Mouse (Mus musculus): ENCODE measurements around the gene Lsm12. TPM values are rescaled to one million over a fixed set of nuclear protein-coding genes. Genes with fewer than 3 reads are reported as not detected.

Lsm12 gene
- polyA plus RNA-seq, 2 experiments, result 15.4 to 51.4 TPM

DNA sequence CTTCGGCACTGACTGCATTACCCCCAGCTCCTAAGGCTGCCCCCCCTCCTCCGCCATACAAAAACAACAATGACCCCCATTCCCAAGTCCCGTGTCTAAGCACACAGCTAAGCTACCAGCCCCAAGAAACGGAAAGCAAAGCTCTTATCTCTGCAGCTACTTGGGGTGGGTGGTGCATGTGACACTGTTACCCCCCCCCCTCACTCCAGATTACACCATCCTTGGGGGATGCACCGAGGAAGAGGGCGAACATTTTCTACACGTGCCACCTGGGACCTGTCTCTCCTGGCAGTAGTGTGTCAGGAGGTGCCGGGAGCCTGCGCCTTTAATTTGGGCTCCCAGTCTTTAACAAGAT lies 43.1 kb upstream of the Lsm12 start:
- no peak for TF ChIP-seq EP300 (IDR thresholded peaks at IDR 0.05; ENCODE audit: low read depth)
- no peak for TF ChIP-seq CTCF (IDR thresholded peaks at IDR 0.05; ENCODE audit: low read depth)
- Histone ChIP-seq H3K4me2 (ENCODE audit: low read depth) (peak overlapping the region; percentile 92; the same call in 1 of the 2 replicates), H3K9me3 (ENCODE audit: control insufficient read depth, low read length) (no peaks in the 10 kb centered on the region), H3K27me3 (ENCODE audit: control insufficient read depth, insufficient read depth, low read length) (peaks cover 25% of the 10 kb centered on the region), H3K36me3 (replicated peaks; ENCODE audit: control insufficient read depth, insufficient read depth, low read depth) (no peaks in the 10 kb centered on the region), H3K4me3 (ENCODE audit: insufficient read depth in 1 of 2, low read depth in 2 of 2, low read length in 2 of 2) (no peak overlapping the region), H3K9ac (replicated peaks) (no peak overlapping the region), H3K27ac (no peak overlapping the region), H3K4me1 (replicated peaks; ENCODE audit: control insufficient read depth in 2 of 2, insufficient read depth in 2 of 2, low read length in 1 of 2) (peaks cover 4 to 25% of the 10 kb centered on the region in 2 experiments)
- DNase-seq (ENCODE audit: low read depth in 3 of 3, low spot score in 3 of 3) (no peak), ATAC-seq (ENCODE audit: insufficient read depth) (no peak)
- 33% methylated on average over 9 of the region's 9 CpGs for WGBS (ENCODE audit: insufficient replicate concordance)

DNA sequence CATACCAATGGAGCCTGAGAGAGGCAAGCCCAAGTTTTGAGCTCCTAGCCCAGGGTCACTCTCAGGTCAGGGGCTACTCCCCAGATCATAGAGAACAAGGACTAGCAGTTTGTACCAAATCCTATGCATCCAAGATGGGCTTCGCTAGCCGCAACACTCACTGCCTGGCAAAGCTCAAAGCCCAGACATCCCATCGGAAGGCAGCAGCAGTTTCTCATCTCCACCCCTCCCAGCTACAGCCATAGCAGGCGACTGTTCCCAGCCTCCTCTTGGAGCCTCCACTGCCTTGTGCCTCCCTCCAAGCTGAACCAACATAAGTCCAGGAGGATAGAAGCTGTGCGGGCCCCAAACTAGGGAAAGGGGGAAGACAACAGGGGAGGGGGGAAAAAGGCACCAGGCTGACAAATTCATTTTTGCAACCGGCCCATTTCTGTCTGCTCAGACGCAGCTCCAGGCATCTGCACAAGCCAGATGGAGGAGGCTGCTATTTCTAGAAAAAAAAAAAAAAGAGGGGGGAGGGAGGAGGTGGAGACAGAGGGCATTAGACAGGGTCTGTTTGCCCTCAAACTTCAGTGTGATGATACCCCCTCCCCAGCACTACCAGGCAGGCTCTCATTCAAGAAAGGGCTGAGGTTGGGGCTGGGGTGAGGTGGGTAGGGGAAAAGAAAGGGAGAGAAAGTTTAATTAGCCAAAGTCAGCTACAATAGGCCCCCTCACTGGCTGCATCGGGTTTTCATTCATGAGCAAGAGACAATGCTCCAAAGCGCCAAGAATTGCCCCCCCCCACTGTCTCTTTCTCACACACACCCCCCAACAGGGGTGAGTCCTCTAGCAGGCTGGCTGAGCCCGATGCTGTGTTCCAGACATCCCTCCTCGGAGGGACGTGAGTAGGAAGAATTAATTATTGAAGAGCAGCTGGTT lies 42.4 kb upstream of the Lsm12 start:
- Histone ChIP-seq H3K9ac (replicated peaks) (no peak overlapping the region), H3K36me3 (replicated peaks; ENCODE audit: control insufficient read depth, insufficient read depth, low read depth) (no peaks in the 10 kb centered on the region), H3K4me1 (replicated peaks; ENCODE audit: control insufficient read depth in 2 of 2, insufficient read depth in 2 of 2, low read length in 1 of 2) (peaks cover 4 to 25% of the 10 kb centered on the region in 2 experiments), H3K4me3 (ENCODE audit: insufficient read depth in 1 of 2, low read depth in 2 of 2, low read length in 2 of 2) (no peak overlapping the region), H3K4me2 (ENCODE audit: low read depth) (peak overlapping the region; percentile 92; the same call in 1 of the 2 replicates), H3K27ac (no peak overlapping the region), H3K9me3 (ENCODE audit: control insufficient read depth, low read length) (no peaks in the 10 kb centered on the region), H3K27me3 (ENCODE audit: control insufficient read depth, insufficient read depth, low read length) (peaks cover 25% of the 10 kb centered on the region)
- no peak for DNase-seq (ENCODE audit: low read depth in 3 of 3, low spot score in 3 of 3)
- no peak for TF ChIP-seq CTCF (IDR thresholded peaks at IDR 0.05; ENCODE audit: low read depth)
- TF ChIP-seq EP300 (IDR thresholded peaks at IDR 0.05; ENCODE audit: low read depth), result no peak
- no peak for ATAC-seq (ENCODE audit: insufficient read depth)
- 45% methylated on average over 12 of the region's 12 CpGs for WGBS (ENCODE audit: insufficient replicate concordance)

DNA sequence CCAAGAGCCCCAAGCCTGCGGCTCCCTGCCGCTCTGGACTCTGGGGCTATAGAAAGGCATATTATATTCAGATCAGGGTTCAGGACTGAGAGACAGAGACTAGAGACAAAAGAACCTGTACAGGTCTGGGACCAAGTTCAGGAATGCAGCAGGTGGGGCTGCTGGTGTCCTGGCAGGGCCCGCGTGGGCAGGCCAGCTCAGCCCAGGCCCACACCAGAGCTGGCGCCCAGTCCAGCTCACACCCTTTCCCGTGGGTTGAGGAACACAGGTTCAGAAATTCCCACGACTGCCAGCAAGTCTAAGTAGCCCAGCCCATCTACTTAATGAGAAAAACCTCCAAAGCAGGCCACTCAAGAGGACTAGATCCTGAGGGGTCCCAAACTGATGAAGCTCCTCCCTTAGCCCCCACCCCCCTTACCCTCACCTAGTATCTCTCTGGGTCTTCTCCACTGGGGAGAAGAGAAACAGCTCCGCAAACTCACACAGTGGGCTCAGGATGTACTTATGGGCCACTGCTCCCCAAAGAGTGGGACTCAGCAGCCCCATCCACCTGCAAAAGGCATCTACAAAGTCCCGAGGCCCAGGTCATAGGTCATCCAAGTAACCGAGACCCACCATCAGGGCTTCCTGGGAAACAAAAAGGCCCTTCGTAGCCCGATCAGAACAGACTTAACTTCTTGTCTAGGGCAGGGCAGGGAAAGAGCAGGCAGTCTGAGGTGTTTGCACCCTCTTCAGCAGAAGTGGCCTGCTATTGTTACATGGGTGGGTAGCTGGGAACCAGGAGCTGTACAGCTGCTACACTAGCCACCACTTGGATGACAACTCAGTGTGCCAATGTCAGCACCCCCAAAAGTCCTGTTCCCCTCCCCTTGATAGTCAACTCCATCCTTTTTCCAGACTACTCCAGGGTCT lies 41.2 kb upstream of the Lsm12 start:
- ATAC-seq (ENCODE audit: insufficient read depth) (no peak), DNase-seq (ENCODE audit: low read depth in 3 of 3, low spot score in 3 of 3) (no peak)
- WGBS (ENCODE audit: insufficient replicate concordance), result 82% methylated on average over 12 of the region's 12 CpGs
- peaks cover 25% of the 10 kb centered on the region for H3K27me3 ChIP-seq (ENCODE audit: control insufficient read depth, insufficient read depth, low read length)
- no peaks in the 10 kb centered on the region for H3K9me3 ChIP-seq (ENCODE audit: control insufficient read depth, low read length)
- H3K4me3 ChIP-seq (ENCODE audit: insufficient read depth in 1 of 2, low read depth in 2 of 2, low read length in 2 of 2), result no peak overlapping the region
- H3K9ac ChIP-seq (replicated peaks), result no peak overlapping the region
- no peak for TF ChIP-seq EP300 (IDR thresholded peaks at IDR 0.05; ENCODE audit: low read depth)
- no peak for TF ChIP-seq CTCF (IDR thresholded peaks at IDR 0.05; ENCODE audit: low read depth)
- H3K27ac ChIP-seq, result no peak overlapping the region
- peaks cover 4 to 25% of the 10 kb centered on the region in 2 experiments for H3K4me1 ChIP-seq (replicated peaks; ENCODE audit: control insufficient read depth in 2 of 2, insufficient read depth in 2 of 2, low read length in 1 of 2)
- H3K36me3 ChIP-seq (replicated peaks; ENCODE audit: control insufficient read depth, insufficient read depth, low read depth), result no peaks in the 10 kb centered on the region
- H3K4me2 ChIP-seq (ENCODE audit: low read depth), result no peak overlapping the region

DNA sequence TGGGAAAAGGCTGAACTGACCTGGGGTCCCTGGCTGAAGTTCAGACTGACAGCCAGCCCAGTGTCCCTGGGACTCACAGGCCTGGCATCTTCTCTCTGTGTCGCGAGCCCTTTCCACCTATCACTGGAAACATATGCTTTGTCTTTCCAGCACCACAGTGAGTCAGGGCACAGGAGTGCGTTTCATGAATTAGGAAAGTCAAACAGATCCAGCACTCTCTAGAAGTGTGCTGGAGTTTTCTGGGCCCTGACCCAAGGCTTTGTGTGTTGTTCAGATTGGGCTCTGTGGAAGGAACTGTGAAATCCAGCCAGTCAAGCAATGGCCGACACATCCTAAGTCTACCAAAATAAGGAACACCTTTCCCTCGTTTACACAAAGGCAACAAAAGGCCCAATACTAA lies 40.1 kb upstream of the Lsm12 start:
- Histone ChIP-seq H3K4me3 (ENCODE audit: insufficient read depth in 1 of 2, low read depth in 2 of 2, low read length in 2 of 2) (no peak overlapping the region), H3K9me3 (ENCODE audit: control insufficient read depth, low read length) (no peaks in the 10 kb centered on the region), H3K36me3 (replicated peaks; ENCODE audit: control insufficient read depth, insufficient read depth, low read depth) (no peaks in the 10 kb centered on the region), H3K27me3 (ENCODE audit: control insufficient read depth, insufficient read depth, low read length) (peaks cover 25% of the 10 kb centered on the region), H3K4me2 (ENCODE audit: low read depth) (no peak overlapping the region), H3K4me1 (replicated peaks; ENCODE audit: control insufficient read depth in 2 of 2, insufficient read depth in 2 of 2, low read length in 1 of 2) (peaks cover 8 to 25% of the 10 kb centered on the region in 2 experiments), H3K27ac (no peak overlapping the region), H3K9ac (replicated peaks) (no peak overlapping the region)
- DNase-seq (ENCODE audit: low read depth in 3 of 3, low spot score in 3 of 3) (no peak), ATAC-seq (ENCODE audit: insufficient read depth) (no peak)
- TF ChIP-seq EP300 (IDR thresholded peaks at IDR 0.05; ENCODE audit: low read depth) (no peak), CTCF (IDR thresholded peaks at IDR 0.05; ENCODE audit: low read depth) (no peak)
- WGBS (ENCODE audit: insufficient replicate concordance), result 49% methylated on average over 5 of the region's 5 CpGs

DNA sequence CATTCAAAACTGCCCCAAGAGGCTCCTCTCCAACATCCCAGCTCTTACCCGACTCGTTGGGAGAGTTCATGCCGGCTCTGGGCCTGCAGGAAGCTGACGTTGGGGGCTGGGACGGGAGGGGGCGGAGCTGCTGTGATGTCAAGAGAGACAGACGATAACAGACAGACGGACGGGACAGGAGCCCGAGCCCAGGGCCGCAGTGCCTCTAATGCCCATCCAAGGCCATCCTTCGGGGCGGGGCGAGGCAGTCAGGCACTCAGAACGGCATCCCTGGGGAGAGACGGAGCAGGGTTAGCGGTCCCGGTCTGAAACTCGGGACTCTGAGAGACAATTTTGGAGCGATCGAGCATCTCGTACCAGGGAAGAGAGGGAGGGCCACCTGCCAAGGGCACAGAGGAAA lies 39.6 kb upstream of the Lsm12 start:
- no peak overlapping the region for H3K4me3 ChIP-seq (ENCODE audit: insufficient read depth in 1 of 2, low read depth in 2 of 2, low read length in 2 of 2)
- ATAC-seq (ENCODE audit: insufficient read depth) (no peak), DNase-seq (ENCODE audit: low read depth in 3 of 3, low spot score in 3 of 3) (no peak)
- 12% methylated on average over 22 of the region's 22 CpGs for WGBS (ENCODE audit: insufficient replicate concordance)
- H3K36me3 ChIP-seq (replicated peaks; ENCODE audit: control insufficient read depth, insufficient read depth, low read depth), result no peaks in the 10 kb centered on the region
- H3K27ac ChIP-seq, result no peak overlapping the region
- H3K9ac ChIP-seq (replicated peaks), result no peak overlapping the region
- TF ChIP-seq EP300 (IDR thresholded peaks at IDR 0.05; ENCODE audit: low read depth) (no peak), CTCF (IDR thresholded peaks at IDR 0.05; ENCODE audit: low read depth) (no peak)
- H3K27me3 ChIP-seq (ENCODE audit: control insufficient read depth, insufficient read depth, low read length), result peaks cover 25% of the 10 kb centered on the region
- H3K4me1 ChIP-seq (replicated peaks; ENCODE audit: control insufficient read depth in 2 of 2, insufficient read depth in 2 of 2, low read length in 1 of 2), result peaks cover 9 to 30% of the 10 kb centered on the region in 2 experiments
- peak overlapping the region; percentile 32 for H3K4me2 ChIP-seq (ENCODE audit: low read depth)
- H3K9me3 ChIP-seq (ENCODE audit: control insufficient read depth, low read length), result no peaks in the 10 kb centered on the region

All from liver, embryonic 14.5 days (tissue).